Mouse (Mus musculus) embryonic fibroblast, embryonic 13.5 days (primary cell): Measurements from ENCODE around the gene Acap1.

Experiments used
- CTCF ChIP-seq: IDR thresholded peaks from 2 replicates; pipeline ENCODE4 v1.5.1; 2011; ENCODE audit warnings: mild to moderate bottlenecking, control low read depth, low read length, moderate library complexity, borderline replicate concordance; ENCODE audit not compliant: insufficient read depth
- POLR2A ChIP-seq: IDR thresholded peaks from 2 replicates; pipeline ENCODE4 v1.6.1; 2011; ENCODE audit warnings: low read depth, mild to moderate bottlenecking, control low read depth, low read length, moderate library complexity

DNA sequence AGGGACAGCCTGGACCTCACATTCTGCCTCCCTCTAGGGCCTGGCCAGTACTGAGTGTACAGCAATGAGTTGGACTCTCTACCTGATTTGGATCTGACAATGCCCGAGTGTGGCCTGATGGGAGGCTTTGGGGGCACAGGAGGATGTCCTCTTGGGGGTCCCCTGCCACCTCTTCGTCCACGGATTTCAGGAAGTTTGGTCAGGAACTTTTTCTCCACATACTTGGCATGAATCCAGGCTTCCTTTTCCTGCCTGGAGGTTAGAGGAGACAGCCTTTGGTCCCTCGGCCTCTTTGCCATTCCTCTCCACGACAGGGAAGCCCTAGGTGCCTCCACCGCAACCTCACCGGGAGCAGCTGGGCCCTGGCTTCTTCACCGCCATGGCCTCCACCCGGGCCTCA, 11.1 kb downstream of the Acap1 start:
- TF ChIP-seq CTCF (no peak), POLR2A (no peak)
